Mouse (Mus musculus) liver, embryonic 14.5 days (tissue): ENCODE results near the gene Ctnna2. TPM values are rescaled to one million over a fixed set of nuclear protein-coding genes. Genes with fewer than 3 reads are reported as not detected.

Source experiments
- ATAC-seq: fragments of 200-750 bp; cut with Nextera tagmentation; 2 replicates; pipeline ENCODE4 v1.8.0; 2017; ENCODE audit warnings: moderate number of reproducible peaks, mild to moderate bottlenecking, moderate library complexity; ENCODE audit not compliant: insufficient read depth
- DNase-seq, 3 experiments: peaks; one replicate each; pipeline ENCODE4 v3.0.0-alpha.2; 2012 to 2013; ENCODE audit warnings: low read depth in 3 of 3, low spot score in 3 of 3
- H3K27ac ChIP-seq: fragments of 300-500 bp; sonication (generic); 2 replicates; pipeline ENCODE4 v1.5.1; 2014; ENCODE audit warnings: moderate library complexity, mild to moderate bottlenecking, control low read depth, inconsistent platforms
- H3K27me3 ChIP-seq: fragments of 300-500 bp; sonication (generic); 2 replicates; pipeline ENCODE4 v1.6.1; 2014; ENCODE audit warnings: mild to moderate bottlenecking, low read length, moderate library complexity; ENCODE audit not compliant: control insufficient read depth, insufficient read depth
- H3K36me3 ChIP-seq: fragments of 300-500 bp; sonication (generic); replicated peaks from 2 replicates; pipeline ENCODE4 v1.6.1; 2014; ENCODE audit warnings: low read depth; ENCODE audit not compliant: control insufficient read depth, insufficient read depth
- H3K4me1 ChIP-seq, 2 experiments: fragments of 200-500 bp in 1 of 2; fragments of 300-500 bp in 1 of 2; sonication (generic) in 1 of 2; replicated peaks; 2 replicates each; pipeline ENCODE4 v1.6.1; 2012 to 2014; ENCODE audit warnings: antibody characterized with exemption in 1 of 2, inconsistent platforms in 1 of 2, low read length in 1 of 2; ENCODE audit not compliant: control insufficient read depth in 2 of 2, insufficient read depth in 2 of 2
- H3K4me2 ChIP-seq: fragments of 300-500 bp; sonication (generic); 2 replicates; pipeline ENCODE4 v1.6.1; 2014; ENCODE audit warnings: low read depth, mild to moderate bottlenecking, control low read depth, moderate library complexity
- H3K4me3 ChIP-seq, 2 experiments: fragments of 200-500 bp in 1 of 2; fragments of 300-500 bp in 1 of 2; sonication (generic) in 1 of 2; 2 replicates each; pipeline ENCODE4 v1.5.1; 2012 to 2014; ENCODE audit warnings: low read depth in 2 of 2, low read length in 2 of 2, mild to moderate bottlenecking in 2 of 2, control low read depth in 1 of 2, inconsistent platforms in 1 of 2, moderate library complexity in 1 of 2; ENCODE audit not compliant: insufficient read depth in 1 of 2
- H3K9ac ChIP-seq: fragments of 300-500 bp; sonication (generic); replicated peaks from 2 replicates; pipeline ENCODE4 v1.6.1; 2014; ENCODE audit warnings: mild to moderate bottlenecking, control low read depth, moderate library complexity
- H3K9me3 ChIP-seq: fragments of 300-500 bp; sonication (generic); 2 replicates; pipeline ENCODE4 v1.6.1; 2016; ENCODE audit warnings: low read length, mixed read lengths; ENCODE audit not compliant: control insufficient read depth
- CTCF ChIP-seq: IDR thresholded peaks from 2 replicates; pipeline ENCODE4 v1.5.1; 2016; ENCODE audit warnings: antibody characterized with exemption, low read depth, control low read depth
- EP300 ChIP-seq: IDR thresholded peaks from 2 replicates; pipeline ENCODE4 v1.6.1; 2016; ENCODE audit warnings: antibody characterized with exemption, low read depth
- WGBS: fragments of 180-500 bp; shearing (Covaris S2); extraction: QIAGEN DNeasy Blood & Tissue Kit; methylation state at CpG from one replicate; pipeline ENCODE4 v1.1.7; 2014; ENCODE audit not compliant: insufficient replicate concordance; 5-methylcytosine and 5-hydroxymethylcytosine counted together
- polyA plus RNA-seq, 2 experiments: library from polyadenylated mRNA; depleted of rRNA in 1 of 2; stranded (reverse) in 1 of 2; unstranded in 1 of 2; fragments of >200 nt; fragmentation: Nextera tagmentation in 1 of 2; extraction: Ambion mirVana in 1 of 2; gene quantifications; 2 replicates each; pipeline versions ENCODE4 v1.2.1 to v1.2.3; 2012 to 2014

The Ctnna2 gene
- polyA plus RNA-seq, 2 experiments, result 0.08 to 0.14 TPM

DNA sequence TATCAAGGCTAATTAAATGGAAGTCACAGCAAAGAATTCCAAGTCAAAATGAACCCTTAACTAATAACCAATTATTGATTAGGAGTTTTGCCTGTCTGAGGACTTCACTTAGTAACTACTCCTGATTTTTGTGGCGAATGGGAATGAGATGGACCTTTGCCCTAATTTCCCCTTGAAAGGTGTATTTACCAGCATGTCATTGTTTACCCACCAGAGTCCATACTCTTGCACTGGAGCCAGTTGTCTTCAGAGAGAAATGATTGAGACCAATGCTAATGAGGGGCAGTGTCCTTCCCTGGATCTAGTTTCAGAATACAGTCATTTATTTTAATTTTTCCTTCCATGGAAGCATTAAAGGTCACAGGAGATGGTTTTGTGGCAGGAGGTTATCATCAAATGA lies 881.0 kb downstream of the Ctnna2 start:
- WGBS, result 40% methylated on average over 1 of the region's 1 CpGs
- H3K27me3 ChIP-seq, result no peaks in the 10 kb centered on the region
- no peak for TF ChIP-seq CTCF
- TF ChIP-seq EP300, result no peak
- no peak overlapping the region for H3K4me2 ChIP-seq
- no peaks in the 10 kb centered on the region for H3K36me3 ChIP-seq
- no peak overlapping the region for H3K27ac ChIP-seq
- no peak for DNase-seq
- ATAC-seq, result no peak
- H3K9ac ChIP-seq, result no peak overlapping the region
- H3K4me1 ChIP-seq, result no peaks in the 10 kb centered on the region
- no peaks in the 10 kb centered on the region for H3K9me3 ChIP-seq
- no peak overlapping the region for H3K4me3 ChIP-seq

DNA sequence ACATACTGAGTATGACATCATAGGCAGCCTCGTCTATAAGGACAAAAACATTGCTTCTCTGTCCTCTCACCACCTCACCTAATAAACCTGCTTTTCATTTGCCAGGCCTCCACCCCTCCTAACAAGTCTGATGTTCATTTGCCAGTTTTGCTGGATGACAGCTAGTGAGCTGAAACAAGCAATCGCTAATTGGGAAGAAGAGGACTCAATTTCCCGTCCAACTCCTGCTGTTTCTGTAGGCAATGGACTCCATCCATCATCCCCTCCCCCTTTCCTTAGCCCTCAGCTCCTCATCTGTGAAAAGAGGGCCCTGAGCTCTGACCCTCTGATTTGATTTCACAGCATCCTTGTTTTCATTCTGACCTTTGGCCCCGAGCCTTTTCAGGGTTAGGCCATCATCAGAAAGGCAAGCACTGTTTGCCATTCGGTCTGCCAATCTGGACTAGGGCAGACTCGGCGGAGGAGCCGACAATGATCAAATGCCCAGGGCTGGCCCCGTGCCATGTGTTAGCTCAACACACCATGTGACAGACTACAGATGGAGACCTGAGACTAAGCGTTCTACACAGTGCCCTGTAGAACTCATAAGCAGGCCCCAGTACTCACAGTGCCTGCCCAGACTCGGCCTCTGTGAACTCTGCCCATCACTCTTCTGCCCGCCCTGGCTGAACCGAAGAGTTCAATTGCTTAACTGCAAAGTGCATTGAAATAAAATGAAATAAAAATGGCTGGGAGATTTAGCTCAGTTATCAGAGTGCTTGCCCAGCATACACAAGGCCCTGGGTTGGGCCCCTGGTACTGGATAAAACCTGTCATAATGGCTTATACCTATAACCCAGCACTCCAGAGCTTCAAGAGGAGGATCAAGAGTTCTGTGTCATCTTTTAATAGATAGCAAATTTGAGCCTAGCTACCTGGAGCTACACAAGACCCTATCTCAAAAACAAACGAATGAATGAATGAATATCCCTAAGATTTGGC lies 903.8 kb downstream of the Ctnna2 start:
- Histone ChIP-seq H3K4me3 (no peak overlapping the region), H3K27me3 (no peaks in the 10 kb centered on the region), H3K4me2 (no peak overlapping the region), H3K36me3 (no peaks in the 10 kb centered on the region), H3K4me1 (no peaks in the 10 kb centered on the region), H3K27ac (no peak overlapping the region), H3K9me3 (no peaks in the 10 kb centered on the region), H3K9ac (no peak overlapping the region)
- TF ChIP-seq CTCF, result no peak
- TF ChIP-seq EP300, result no peak
- DNase-seq (no peak), ATAC-seq (no peak)
- 70% methylated on average over 14 of the region's 14 CpGs for WGBS

DNA sequence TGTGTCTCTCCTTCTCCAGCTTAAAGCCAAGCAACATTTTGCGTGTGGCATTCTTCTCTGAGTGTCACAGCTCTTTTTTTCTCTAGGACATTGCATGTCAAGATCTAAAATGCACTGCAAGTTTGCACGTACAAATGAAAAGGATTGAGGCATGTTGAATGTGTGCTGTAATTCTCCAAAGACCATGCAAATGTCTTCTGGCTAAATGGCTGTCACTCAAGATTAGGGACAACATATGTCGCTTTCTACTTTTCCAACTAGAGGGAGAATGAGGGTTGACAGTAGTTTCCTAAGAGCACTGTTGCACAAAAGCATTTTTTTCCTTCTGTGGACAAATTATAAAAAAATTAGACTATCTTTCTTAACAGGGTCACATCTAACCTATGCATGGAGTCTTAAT lies 909.9 kb downstream of the Ctnna2 start:
- Histone ChIP-seq H3K9ac (no peak overlapping the region), H3K9me3 (no peaks in the 10 kb centered on the region), H3K36me3 (no peaks in the 10 kb centered on the region), H3K27me3 (no peaks in the 10 kb centered on the region), H3K4me3 (no peak overlapping the region), H3K4me2 (no peak overlapping the region), H3K27ac (no peak overlapping the region), H3K4me1 (no peaks in the 10 kb centered on the region)
- ATAC-seq, result no peak
- no peak for TF ChIP-seq EP300
- TF ChIP-seq CTCF, result no peak
- 57% methylated on average over 3 of the region's 3 CpGs for WGBS
- no peak for DNase-seq

DNA sequence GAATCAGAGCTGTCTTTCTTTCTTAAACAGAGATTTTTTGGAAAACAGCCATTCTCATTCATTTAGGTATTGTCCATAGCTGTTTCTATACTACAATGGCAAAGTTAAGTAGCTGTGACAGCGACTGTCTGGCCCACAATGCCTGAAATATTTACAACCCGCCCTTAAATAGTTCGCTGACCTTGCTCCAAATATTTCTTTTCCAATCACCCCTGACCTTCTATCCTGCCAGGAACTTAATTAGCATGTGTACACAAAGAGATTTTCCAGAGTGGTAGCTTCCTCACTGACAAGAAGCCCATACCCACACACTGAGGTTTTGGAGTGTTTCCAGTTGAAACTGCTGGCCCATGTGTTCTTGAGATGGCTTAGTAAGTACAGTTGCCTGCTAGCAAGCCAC lies 928.8 kb downstream of the Ctnna2 start:
- DNase-seq, result no peak
- H3K4me1 ChIP-seq, result no peaks in the 10 kb centered on the region
- H3K9me3 ChIP-seq, result no peaks in the 10 kb centered on the region
- WGBS, result 57% methylated on average over 3 of the region's 3 CpGs
- no peak for ATAC-seq
- TF ChIP-seq EP300, result no peak
- no peak for TF ChIP-seq CTCF
- H3K27ac ChIP-seq, result no peak overlapping the region
- no peaks in the 10 kb centered on the region for H3K36me3 ChIP-seq
- no peaks in the 10 kb centered on the region for H3K27me3 ChIP-seq
- H3K9ac ChIP-seq, result no peak overlapping the region
- no peak overlapping the region for H3K4me2 ChIP-seq
- H3K4me3 ChIP-seq, result no peak overlapping the region

DNA sequence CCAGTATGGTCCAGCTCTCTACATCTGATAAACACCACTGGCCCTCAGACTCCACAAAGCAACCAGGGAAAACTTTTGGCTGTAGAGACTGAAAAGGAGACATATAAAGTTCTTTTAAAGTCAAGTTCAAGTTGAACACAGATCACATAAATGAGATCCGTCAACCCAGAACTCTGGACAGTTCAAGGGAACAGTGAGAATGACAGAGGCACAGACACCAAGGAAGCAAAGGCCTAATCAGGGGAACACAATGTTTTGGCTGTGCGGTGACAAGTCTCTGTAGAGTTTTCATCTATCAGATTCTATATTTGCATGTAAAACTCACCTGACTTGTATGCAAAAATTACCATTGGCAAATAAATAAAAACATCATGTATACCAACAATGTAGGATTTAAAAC lies 929.3 kb downstream of the Ctnna2 start:
- Histone ChIP-seq H3K4me3 (no peak overlapping the region), H3K36me3 (no peaks in the 10 kb centered on the region), H3K9ac (no peak overlapping the region), H3K9me3 (no peaks in the 10 kb centered on the region), H3K27ac (no peak overlapping the region), H3K4me2 (no peak overlapping the region), H3K27me3 (no peaks in the 10 kb centered on the region), H3K4me1 (no peaks in the 10 kb centered on the region)
- TF ChIP-seq CTCF, result no peak
- no peak for TF ChIP-seq EP300
- DNase-seq (no peak), ATAC-seq (no peak)
- WGBS, result 74% methylated on average over 2 of the region's 2 CpGs
